Mouse (Mus musculus) erythroid progenitor cell, adult 5-6 weeks (primary cell): ENCODE measurements around the gene Pabpc4. TPM values are rescaled to one million over a fixed set of nuclear protein-coding genes. Genes with fewer than 3 reads are reported as not detected.
"Not testable (repeated sequence)": the region's sequence is repeated elsewhere in the genome, so short reads cannot be mapped to it uniquely, and the experiment has no call there.

Experiments used
- ATAC-seq: replicated peaks from 2 replicates; pipeline ENCODE4 v1.8.0; 2016; ENCODE audit warnings: moderate number of reproducible peaks, mild to moderate bottlenecking, moderate TSS enrichment, inconsistent platforms; ENCODE audit not compliant: poor library complexity, low FRiP score, severe bottlenecking
- total RNA-seq, 2 experiments: library from RNA; stranded (forward) in 1 of 2; stranded (reverse) in 1 of 2; fragments of 150-400 nt in 1 of 2; fragments of 186-747, 209-891 nt in 1 of 2; gene quantifications; 2 replicates each; pipeline versions ENCODE4 v1.2.3 to v1.2.4; 2015 to 2017; ENCODE audit warnings: low replicate concordance in 2 of 2

Pabpc4 gene
- total RNA-seq, 2 experiments from 2014 or later, result 408 to 415 TPM

DNA sequence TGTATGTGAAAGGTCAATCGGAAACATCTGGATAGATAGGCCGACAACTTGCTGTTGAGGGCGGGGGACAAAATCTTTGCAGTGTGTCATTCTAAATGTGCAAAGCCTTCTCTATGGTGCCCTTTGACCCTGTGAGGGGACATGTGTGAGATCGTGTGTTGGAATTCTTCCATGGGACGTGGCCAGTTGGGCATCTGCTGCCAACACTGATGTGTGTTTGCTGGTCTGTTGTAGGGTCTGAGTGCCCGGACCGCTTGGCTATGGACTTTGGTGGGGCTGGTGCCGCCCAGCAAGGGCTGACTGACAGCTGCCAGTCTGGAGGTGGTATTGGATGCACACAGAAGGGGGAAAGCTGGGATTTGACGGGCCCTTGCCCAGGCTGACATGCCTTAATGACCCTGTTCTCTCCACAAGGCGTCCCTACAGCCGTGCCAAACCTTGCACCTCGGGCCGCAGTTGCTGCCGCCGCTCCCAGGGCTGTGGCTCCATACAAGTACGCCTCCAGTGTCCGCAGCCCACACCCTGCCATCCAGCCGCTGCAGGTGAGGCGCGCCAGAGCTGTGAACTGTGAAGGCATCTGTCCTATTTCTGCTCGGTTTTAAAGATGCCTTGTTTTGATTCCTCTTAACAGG is 33.5 kb downstream of the Pabpc4 start:
- no peak for ATAC-seq

DNA sequence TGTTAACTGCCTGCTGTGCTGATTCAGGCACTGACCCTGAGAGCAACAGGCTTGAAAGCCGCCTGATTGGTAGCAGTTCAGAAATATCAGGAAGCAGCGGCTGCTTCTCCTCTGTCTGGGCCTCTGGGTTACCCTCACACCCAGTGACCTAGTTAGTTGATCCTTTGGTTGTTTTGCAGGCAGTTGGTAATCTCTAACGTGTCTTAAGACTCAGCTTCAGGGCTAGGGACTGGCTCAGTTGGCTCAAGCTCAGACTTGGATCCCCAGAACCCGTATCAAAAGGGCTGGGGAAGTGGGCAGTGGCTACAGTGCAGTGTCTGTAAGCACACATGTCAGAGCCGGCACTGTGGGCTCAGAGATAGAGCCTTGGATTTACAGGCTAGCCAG is 34.0 kb downstream of the Pabpc4 start:
- ATAC-seq, result no peak

DNA sequence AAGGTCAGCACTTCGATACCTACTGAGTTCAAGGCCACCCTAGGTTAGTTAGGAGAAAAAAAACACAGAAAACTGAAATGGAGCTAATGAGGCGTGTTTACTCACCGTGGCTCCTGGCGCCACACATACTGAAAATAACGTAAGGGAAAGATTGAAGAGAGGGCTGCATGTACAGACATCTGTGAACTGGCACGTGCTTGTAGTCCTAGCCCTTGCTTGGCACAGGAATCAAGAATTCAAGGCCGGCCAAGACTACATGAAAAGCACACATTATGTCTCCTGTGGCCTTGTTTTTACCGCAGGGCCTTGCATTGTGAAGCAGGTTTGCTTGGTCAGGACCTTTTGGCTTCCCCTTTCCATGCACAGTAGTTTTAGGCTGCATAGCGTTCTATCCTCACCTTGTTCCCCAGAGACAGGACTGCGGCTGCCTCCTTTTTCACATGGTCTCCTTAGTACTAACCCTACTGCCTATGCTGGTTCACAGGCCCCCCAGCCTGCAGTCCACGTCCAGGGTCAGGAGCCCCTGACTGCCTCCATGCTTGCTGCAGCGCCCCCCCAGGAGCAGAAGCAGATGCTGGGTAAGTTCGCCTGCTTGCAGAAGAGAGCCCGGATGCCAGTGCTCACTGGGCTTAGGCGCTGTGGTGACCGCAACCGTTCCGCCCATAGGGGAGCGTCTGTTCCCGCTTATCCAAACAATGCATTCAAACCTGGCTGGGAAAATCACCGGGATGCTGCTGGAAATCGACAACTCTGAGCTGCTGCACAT is 35.2 kb downstream of the Pabpc4 start:
- no peak for ATAC-seq

DNA sequence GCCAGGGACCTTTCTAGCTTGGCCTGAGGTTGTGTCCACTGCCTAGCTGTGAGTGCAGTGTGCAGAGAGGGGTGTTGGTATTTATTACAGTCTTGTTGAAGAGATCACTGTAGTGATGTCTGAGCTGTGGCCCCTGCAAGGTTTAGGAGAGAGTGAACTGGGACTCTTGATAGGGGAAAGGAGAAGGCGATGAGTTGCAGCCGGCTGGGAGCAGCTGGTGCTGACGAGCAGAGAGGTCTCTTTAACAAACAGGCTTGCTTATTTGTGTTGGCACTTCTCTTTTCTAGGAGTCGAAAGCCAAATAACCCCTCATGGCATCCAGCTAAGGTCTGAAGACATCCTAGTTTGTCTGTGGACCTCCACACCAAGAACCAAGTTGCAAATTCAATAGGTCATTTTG is 36.1 kb downstream of the Pabpc4 start:
- ATAC-seq, result no peak

DNA sequence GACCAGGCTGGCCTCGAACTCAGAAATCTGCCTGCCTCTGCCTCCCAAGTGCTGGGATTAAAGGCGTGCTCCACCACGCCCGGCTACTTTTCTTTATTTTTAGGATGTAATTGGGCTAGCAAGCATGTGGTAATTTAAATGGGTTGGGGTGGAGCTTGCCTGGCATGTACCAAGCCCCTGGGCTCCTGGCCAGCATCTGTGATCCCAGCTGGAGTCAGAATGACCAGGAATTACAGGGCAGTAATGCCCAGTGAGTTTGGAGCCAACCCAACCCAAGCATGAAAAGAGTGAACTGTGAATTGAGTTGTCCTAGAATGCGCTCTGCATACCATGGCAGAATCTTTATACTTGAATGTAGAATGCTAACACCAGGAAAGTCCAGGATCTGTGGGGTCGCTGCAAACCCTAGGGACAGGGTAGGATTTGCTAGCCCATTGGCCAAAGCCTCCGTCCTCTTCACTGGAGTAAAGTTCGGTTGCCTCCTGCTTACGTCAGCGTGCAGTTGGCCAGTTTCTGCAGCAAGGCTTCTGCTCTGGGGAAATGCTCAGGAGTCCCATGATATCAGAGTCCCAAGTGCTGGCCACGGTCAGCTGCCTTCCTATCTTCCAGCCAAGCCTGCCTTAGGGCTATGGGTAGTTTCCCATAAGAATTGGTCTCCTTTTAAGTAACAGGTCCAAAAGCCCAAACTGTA is 37.0 kb downstream of the Pabpc4 start:
- no peak for ATAC-seq

DNA sequence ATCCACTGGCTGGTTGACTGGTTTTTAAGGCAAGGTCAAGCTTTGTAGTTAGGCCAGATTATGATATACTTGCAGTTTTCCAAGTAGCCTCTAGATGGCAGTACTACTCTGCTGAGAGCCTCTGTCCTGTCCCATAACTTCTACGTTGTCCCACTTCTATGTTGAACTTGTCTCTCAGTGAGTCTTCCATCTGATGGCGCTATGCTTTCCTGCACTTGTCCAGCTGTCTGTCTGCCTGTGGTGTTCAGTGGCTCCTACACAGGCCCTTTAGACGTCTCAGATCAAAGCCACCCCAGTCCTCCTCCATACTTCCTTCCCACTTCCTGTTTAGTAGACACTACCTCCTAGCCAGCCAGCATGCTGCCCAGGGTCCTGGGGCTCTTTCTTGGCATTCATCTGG is 43.6 kb downstream of the Pabpc4 start:
- ATAC-seq, result peak; percentile 64; the same call in 1 of the 2 replicates

DNA sequence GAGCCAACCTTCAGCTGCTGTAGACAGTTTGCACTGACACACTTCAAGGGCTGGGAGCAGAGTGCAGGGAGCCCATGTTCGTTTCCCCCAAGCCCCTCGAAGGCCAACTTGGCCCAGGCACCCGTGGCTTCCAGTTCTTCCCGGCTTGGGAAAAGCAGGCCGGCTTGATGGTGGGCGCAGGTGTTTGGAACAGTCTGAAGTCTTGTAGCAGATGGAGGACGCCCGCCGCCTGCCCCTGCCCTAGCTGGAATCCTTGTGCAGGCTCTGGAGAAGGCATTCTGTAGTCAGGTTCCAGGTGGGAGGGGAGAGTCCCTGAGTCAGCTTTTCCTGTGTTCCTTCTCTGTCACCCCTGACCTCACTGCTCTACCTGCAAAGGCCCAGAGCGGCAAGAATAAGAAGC is 44.8 kb downstream of the Pabpc4 start:
- no peak for ATAC-seq

DNA sequence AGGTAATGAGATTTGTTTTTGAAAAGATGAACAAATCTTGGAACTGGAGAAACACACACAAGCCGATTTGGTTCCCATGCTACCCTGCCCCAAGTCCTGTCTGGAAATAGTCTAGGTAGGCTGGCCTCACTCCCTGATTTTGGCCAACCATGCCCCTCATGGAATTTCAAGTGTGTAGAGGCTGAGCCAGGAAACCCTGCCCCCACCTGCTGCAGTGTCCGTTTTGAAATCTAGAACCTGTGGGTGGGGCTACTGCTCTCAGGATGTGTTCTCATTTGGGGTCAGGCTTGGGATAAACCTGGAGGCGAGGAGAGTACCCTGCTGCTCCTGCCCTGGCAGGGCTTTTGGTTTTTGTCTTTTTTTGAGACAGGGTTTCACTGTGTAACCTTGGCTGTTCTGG is 46.1 kb downstream of the Pabpc4 start:
- no peak for ATAC-seq

DNA sequence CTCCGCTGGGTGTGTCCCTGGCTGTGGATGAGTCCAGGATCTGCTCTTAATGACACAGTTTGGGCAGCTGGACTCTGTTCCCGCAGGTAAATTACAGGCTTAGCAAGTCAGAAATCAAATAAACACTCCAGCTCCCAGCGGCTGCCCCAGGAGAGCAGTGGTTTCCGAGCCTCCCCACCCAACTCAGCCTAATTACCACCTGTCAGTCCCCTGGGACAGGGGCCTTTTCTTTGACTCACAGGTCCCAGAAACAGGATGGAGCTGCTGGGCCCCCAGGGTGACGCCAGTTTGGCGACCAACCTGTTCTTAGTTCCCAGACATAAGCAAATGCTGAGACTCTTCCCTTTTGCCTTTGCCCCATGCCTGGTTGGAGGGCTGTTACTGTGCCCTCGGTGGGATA is 49.7 kb downstream of the Pabpc4 start:
- no peak for ATAC-seq

DNA sequence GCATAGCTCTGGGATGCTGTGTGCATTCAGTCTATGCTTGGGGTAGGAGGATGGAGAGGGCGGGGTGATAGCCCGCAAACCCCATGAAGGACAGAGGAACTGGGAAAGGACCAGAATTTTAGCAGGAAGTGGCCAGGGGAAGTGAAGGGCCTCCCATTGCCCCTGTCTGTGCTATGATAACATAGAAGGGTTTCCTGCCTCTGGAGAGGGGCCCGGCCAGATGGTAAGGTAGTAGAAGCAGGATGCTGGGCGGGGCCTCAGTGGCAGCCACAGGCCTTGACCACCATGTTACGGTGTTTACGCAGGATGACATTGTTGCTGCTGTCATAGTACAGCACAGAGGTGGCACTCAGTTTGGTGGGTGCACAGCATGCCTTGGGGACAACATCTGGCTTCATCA is 50.9 kb downstream of the Pabpc4 start:
- no peak for ATAC-seq

DNA sequence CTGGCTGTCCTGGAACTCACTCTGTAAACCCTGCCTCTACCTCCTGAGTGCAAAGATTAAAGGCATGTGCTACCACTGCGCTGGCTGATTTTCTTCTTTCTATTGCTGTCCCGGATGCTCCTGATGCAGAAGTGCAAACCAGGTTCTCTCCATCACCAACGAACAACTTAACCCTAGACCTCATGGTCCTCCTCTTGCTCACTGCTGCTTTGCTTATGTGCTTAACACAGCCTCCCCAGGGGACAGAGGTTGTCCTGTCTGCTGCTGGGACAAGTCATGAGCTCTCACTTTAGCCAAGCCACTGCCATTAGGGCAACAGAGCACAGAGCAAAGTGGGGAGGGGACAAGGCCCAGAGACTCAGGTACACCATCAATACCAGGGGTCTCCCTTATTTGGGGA is 52.3 kb downstream of the Pabpc4 start:
- no peak for ATAC-seq

DNA sequence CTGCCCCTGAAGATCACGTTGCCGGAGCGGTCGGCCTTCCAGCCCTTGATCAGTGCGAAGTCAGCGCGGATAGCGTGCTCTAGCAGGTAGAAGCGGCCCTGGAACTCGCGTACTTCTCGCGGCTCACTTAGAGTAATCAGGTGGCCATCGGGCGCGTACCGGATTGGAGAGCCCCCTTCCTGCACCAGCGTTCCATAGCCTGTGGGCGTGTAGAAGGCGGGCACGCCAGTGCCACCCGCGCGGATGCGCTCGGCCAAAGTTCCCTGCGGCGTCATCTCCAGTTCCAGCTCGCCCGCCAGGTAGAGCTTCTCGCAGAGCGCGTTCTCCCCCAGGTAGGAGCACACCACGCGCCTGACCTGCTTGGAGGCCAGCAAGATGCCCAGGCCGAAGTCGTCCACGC is 60.8 kb downstream of the Pabpc4 start:
- ATAC-seq, result peak; percentile 4; the same call in 1 of the 2 replicates

DNA sequence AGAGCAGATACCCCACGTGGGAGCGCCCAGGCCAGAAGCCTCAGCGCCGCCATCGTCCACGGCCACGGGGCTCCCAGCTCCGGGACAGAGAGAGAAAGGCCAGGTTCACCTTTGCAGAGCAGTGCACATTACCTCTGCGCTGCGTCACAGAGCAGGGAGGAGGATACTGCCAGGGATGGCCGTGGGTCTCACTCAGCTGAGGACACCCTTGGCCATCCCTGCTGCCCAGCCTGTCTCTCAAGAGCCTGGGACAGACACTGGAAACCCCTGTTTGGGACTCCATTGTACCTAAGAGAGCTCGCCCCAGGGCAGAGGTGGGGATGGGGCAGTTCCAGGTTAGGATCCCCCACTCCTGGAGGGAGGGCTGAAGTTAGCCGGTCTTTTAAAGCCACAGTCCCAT is 61.4 kb downstream of the Pabpc4 start, which contains the start of gene Oxct2a:
TSS of gene Oxct2a (minus strand) at position 101 of the 400 bp plus-strand sequence.
- ATAC-seq, result no peak

DNA sequence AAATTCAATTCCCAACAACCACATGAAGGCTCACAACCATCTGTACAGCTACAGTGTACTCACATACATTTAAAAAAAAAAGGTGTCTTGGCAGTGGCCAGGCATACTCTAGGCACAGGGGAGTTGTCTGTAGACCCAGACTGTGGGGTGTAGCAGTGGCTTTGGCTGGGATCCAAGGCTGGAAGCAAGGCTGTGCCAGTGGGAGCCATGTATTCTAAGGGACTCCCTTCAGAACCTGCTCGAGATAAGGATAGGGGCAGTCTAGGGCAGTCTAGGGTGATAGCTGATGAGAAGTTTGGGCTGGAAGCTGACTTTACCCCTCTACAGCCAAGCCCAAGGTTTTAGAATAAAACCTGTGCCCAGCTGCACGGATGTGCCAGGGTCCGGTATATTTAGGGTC is 63.9 kb downstream of the Pabpc4 start:
- ATAC-seq, result no peak

DNA sequence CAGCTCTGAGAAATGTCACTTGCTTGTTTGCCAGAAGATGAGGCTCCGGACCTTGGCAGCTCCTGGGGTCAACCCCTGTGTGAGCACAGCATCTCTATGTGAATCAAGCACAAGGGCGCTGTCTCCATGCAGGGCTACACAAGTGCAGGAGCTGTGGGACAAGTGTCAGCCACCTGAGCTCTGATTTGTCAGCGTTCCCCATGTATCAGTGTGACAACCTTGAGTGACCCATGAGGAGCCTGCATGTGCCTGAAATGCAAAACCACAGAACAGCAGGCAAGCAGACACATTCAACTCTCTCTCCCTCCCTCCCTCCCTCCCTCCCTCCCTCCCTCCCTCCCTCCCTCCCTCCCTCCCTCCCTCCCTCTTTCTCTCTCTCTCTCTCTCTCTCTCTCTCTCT is 65.5 kb downstream of the Pabpc4 start:
- ATAC-seq, result no peak

DNA sequence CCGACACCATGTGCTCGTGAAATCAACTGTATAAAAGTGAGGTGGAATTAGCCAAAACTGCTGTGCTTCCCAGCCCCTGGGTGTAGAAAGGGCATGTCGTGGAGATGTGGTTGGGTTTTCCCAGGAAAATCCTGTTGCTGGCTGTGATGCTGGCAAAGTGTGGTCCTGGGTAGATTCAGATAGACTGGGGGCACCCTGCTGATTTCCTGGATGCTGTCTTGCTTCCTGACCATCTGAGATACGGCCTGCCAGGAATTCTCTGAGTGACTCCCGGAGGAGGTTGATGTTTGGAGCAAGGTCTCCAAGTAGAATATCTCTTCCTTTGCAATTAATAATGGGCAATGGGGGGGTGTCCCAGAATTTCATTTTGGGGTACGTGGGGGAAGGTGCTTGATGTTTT is 66.8 kb downstream of the Pabpc4 start:
- no peak for ATAC-seq

DNA sequence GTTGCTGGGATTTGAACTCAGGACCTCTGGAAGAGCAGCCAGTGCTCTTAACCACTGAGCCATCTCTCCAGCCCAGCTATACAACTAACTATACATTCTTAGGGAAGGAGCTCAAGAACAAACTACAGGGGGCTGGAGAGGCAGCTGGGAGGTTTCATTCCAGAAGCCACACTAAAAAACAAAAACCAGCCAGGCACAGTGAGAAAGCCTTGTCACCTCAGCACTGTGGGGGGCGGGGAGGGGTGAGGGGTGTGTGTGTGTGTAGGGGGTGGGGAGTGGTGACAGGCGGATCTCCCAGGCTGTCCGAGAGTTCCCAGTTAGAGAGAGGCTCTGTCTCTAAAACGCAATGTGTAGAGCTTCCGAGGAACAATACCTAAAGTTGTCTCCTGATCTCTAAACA is 69.2 kb downstream of the Pabpc4 start:
- no peak for ATAC-seq

DNA sequence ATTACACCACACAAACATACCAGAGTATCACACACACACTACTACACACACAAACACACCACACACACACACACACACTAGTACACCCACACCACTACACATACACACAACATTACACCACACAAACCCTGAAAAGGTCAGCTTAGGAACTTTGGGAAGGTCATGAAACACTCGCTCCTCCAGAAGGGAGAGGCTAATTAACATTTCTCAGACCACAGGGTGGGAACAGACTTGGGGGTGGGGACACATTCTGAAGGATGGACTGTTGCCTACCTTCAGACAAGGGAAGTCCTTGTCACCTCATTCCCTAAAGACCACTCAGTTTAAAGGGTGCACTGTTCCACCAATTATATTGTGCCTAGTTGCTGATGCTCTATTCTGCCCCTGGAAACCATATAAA is 69.8 kb downstream of the Pabpc4 start:
- not testable (repeated sequence) for ATAC-seq

DNA sequence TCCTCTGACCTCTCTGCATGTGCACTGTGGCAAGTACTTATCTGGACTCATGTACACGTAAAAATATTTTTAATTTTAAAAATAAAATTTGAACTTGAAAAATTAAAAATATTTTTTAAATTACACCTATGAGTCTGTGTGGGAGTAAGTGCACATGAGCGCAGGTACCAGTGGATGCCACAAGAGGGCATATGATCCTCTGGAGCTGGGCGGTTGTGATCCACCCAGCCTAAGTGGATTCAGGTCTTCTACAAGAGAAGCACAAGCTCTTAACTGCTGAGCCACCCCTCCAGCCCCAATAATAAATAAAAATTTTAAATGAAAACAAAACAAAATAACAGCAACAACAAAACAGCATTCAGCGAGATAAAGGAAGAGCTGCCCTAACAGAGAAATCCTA is 71.0 kb downstream of the Pabpc4 start:
- no peak for ATAC-seq

DNA sequence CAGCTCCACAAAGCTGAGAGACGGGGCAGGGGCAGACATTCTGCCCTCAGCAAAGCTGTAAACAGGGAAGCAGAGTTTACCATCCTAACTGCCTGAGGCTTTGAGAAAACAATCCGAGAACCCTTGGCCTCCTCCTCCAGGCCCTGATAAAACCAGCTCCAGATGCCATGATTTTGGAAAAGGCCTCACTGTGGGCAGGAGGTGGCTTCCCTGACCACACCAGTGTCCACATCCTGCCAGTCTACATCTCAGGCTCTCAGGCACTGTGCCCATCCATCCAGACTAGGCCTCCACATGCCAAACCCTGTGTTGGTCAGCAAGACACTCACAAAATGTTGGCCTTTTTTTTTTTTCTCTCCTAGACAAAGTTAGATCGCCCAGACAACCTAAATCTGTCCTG is 72.0 kb downstream of the Pabpc4 start:
- no peak for ATAC-seq

DNA sequence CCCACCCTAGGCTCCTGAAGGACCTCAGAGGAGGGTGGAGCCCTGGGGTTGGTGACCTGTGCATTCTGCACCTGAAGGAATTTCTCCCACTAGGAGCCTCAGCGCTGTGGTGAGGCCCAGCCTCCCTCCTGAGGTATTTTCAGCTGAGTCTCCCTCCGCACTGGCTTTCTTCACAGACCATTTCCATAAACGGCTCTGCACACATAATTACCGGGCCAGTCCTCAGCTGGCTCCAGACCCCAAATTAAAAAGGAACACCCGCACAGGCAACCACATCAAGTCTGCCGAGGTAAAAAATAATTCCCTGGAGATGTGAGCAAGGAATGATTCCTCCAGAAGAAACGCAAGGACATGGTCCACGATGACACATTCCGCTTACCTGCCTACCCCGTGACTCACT is 73.1 kb downstream of the Pabpc4 start:
- not testable (repeated sequence) for ATAC-seq
